Mouse (Mus musculus) stomach, embryonic 16.5 days (tissue): ENCODE results near the gene Tmem35b. TPM values are rescaled to one million over a fixed set of nuclear protein-coding genes. Genes with fewer than 3 reads are reported as not detected.
A peak's percentile ranks its signal among the peaks of the same experiment; 100 is the strongest.
"Not testable (repeated sequence)": the region's sequence is repeated elsewhere in the genome, so short reads cannot be mapped to it uniquely, and the experiment has no call there.

Source experiments
- ATAC-seq: fragments of 200-750 bp; cut with Nextera tagmentation; 2 replicates; pipeline ENCODE4 v1.8.0; 2017; ENCODE audit warnings: moderate number of reproducible peaks, moderate TSS enrichment; ENCODE audit not compliant: insufficient read depth, low FRiP score
- H3K27ac ChIP-seq: fragments of 300-500 bp; sonication (generic); 2 replicates; pipeline ENCODE4 v1.5.1; 2014; ENCODE audit warnings: low read length
- H3K27me3 ChIP-seq: fragments of 300-500 bp; sonication (generic); 2 replicates; pipeline ENCODE4 v1.6.1; 2014; ENCODE audit warnings: low read length, control low read depth, mixed read lengths; ENCODE audit not compliant: control insufficient read depth, insufficient read depth
- H3K36me3 ChIP-seq: fragments of 300-500 bp; sonication (generic); 2 replicates; pipeline ENCODE4 v1.6.1; 2014; ENCODE audit warnings: low read length; ENCODE audit not compliant: control insufficient read depth, insufficient read depth
- H3K4me1 ChIP-seq: fragments of 300-500 bp; sonication (generic); 2 replicates; pipeline ENCODE4 v1.6.1; 2014; ENCODE audit warnings: low read length, control low read depth, mixed read lengths; ENCODE audit not compliant: control insufficient read depth, insufficient read depth
- H3K4me2 ChIP-seq: fragments of 300-500 bp; sonication (generic); 2 replicates; pipeline ENCODE4 v1.6.1; 2014; ENCODE audit warnings: low read depth, low read length, mixed read lengths
- H3K4me3 ChIP-seq: fragments of 300-500 bp; sonication (generic); replicated peaks from 2 replicates; pipeline ENCODE4 v1.5.1; 2014; ENCODE audit warnings: mild to moderate bottlenecking, low read length
- H3K9ac ChIP-seq: fragments of 300-500 bp; sonication (generic); 2 replicates; pipeline ENCODE4 v1.6.1; 2014; ENCODE audit warnings: low read length
- H3K9me3 ChIP-seq: fragments of 300-500 bp; sonication (generic); replicated peaks from 2 replicates; pipeline ENCODE4 v1.6.1; 2016; ENCODE audit warnings: low read length, control low read depth; ENCODE audit not compliant: control insufficient read depth
- WGBS: fragments of 180-500 bp; shearing (Covaris S2); extraction: QIAGEN DNeasy Blood & Tissue Kit; methylation state at CpG from one replicate; pipeline ENCODE4 v1.1.7; 2014; 5-methylcytosine and 5-hydroxymethylcytosine counted together
- polyA plus RNA-seq: library from polyadenylated mRNA; unstranded; fragments of >200 nt; fragmentation: Nextera tagmentation; extraction: Ambion mirVana; gene quantifications from 2 replicates; pipeline ENCODE4 v1.2.1, GENCODE M21; 2015

Tmem35b gene
- polyA plus RNA-seq = 20.1 and 20.9 TPM in 2 replicates

GRCm38 (mm10) chr4:127123391-127123790 is at the start of gene Tmem35b:
Gene Tmem35b, plus strand, starts transcription at chr4:127123691.
- Histone ChIP-seq H3K27ac (no peak within 1 kb of the TSS), H3K27me3 (no peaks in the 10 kb centered on the region), H3K4me3 (no peak within 1 kb of the TSS), H3K4me1 (no peaks in the 10 kb centered on the region), H3K36me3 (no peaks in the 10 kb centered on the region), H3K9ac (no peak within 1 kb of the TSS), H3K4me2 (no peak within 1 kb of the TSS), H3K9me3 (no peaks in the 10 kb centered on the region)
- WGBS = 95% methylated on average over 5 of the region's 5 CpGs
- no peak for ATAC-seq

- Histone ChIP-seq H3K27me3 (no peaks in the 10 kb centered on the region), H3K4me1 (peaks cover 4% of the 10 kb centered on the region; the same call in 1 of the 2 replicates), H3K9ac (no peak overlapping the region), H3K27ac (no peak overlapping the region), H3K4me3 (no peak overlapping the region), H3K4me2 (no peak overlapping the region), H3K36me3 (no peaks in the 10 kb centered on the region), H3K9me3 (no peaks in the 10 kb centered on the region)
- no peak for ATAC-seq
- 63% methylated on average over 1 of the region's 1 CpGs for WGBS
Observed at GRCm38 (mm10) chr4:127074915-127075314, 48.6 kb upstream of the Tmem35b start.

GRCm38 (mm10) chr4:127076875-127077548 is 46.5 kb upstream of the Tmem35b start, which contains the start of gene Zmym6:
Gene Zmym6, plus strand, starts transcription at chr4:127077383.
- no peaks in the 10 kb centered on the region for H3K27me3 ChIP-seq
- peak within 1 kb of the TSS; percentile 90 for H3K27ac ChIP-seq
- H3K4me3 ChIP-seq = peak within 1 kb of the TSS; percentile 73
- peaks cover 4% of the 10 kb centered on the region; the same call in 1 of the 2 replicates for H3K4me1 ChIP-seq
- peak; percentile 97 for ATAC-seq
- H3K9me3 ChIP-seq = no peaks in the 10 kb centered on the region
- peak within 1 kb of the TSS; percentile 78 for H3K9ac ChIP-seq
- H3K4me2 ChIP-seq = peak within 1 kb of the TSS; percentile 72
- under 1% methylated on average over 46 of the region's 46 CpGs for WGBS
- no peaks in the 10 kb centered on the region for H3K36me3 ChIP-seq

- Histone ChIP-seq H3K27me3 (no peaks in the 10 kb centered on the region), H3K27ac (no peak overlapping the region), H3K9ac (no peak overlapping the region), H3K4me1 (peaks cover 4% of the 10 kb centered on the region; the same call in 1 of the 2 replicates), H3K4me2 (no peak overlapping the region), H3K4me3 (no peak overlapping the region), H3K9me3 (no peaks in the 10 kb centered on the region), H3K36me3 (no peaks in the 10 kb centered on the region)
- 52% methylated on average over 1 of the region's 1 CpGs for WGBS
- ATAC-seq = no peak
Observed at GRCm38 (mm10) chr4:127080806-127081205, 42.7 kb upstream of the Tmem35b start.

- Histone ChIP-seq H3K27me3 (no peaks in the 10 kb centered on the region), H3K27ac (no peak overlapping the region), H3K4me3 (no peak overlapping the region), H3K36me3 (no peaks in the 10 kb centered on the region), H3K9ac (no peak overlapping the region), H3K9me3 (no peaks in the 10 kb centered on the region), H3K4me1 (peaks cover under 1% of the 10 kb centered on the region; the same call in 1 of the 2 replicates), H3K4me2 (no peak overlapping the region)
- no peak for ATAC-seq
- WGBS = 79% methylated on average over 2 of the region's 2 CpGs
Observed at GRCm38 (mm10) chr4:127083131-127083530, 40.4 kb upstream of the Tmem35b start.

GRCm38 (mm10) chr4:127085761-127086160 is 37.7 kb upstream of the Tmem35b start:
- H3K4me2 ChIP-seq = no peak overlapping the region
- no peaks in the 10 kb centered on the region for H3K36me3 ChIP-seq
- no peaks in the 10 kb centered on the region for H3K4me1 ChIP-seq
- no peak for ATAC-seq
- H3K4me3 ChIP-seq = no peak overlapping the region
- no peak overlapping the region for H3K9ac ChIP-seq
- H3K27ac ChIP-seq = no peak overlapping the region
- H3K9me3 ChIP-seq = no peaks in the 10 kb centered on the region
- WGBS = 65% methylated on average over 1 of the region's 1 CpGs
- H3K27me3 ChIP-seq = no peaks in the 10 kb centered on the region

GRCm38 (mm10) chr4:127091188-127091587 is 32.3 kb upstream of the Tmem35b start:
- no peak overlapping the region for H3K9ac ChIP-seq
- no peaks in the 10 kb centered on the region for H3K36me3 ChIP-seq
- no peaks in the 10 kb centered on the region for H3K9me3 ChIP-seq
- WGBS = 92% methylated on average over 1 of the region's 1 CpGs
- no peaks in the 10 kb centered on the region for H3K4me1 ChIP-seq
- no peak overlapping the region for H3K4me2 ChIP-seq
- no peaks in the 10 kb centered on the region for H3K27me3 ChIP-seq
- no peak overlapping the region for H3K27ac ChIP-seq
- H3K4me3 ChIP-seq = no peak overlapping the region
- ATAC-seq = no peak

- Histone ChIP-seq H3K9me3 (no peaks in the 10 kb centered on the region), H3K4me2 (no peak overlapping the region), H3K4me3 (no peak overlapping the region), H3K36me3 (no peaks in the 10 kb centered on the region), H3K4me1 (no peaks in the 10 kb centered on the region), H3K27ac (no peak overlapping the region), H3K27me3 (no peaks in the 10 kb centered on the region), H3K9ac (no peak overlapping the region)
- WGBS = 84% methylated on average over 4 of the region's 4 CpGs
- ATAC-seq = no peak
Observed at GRCm38 (mm10) chr4:127095090-127095489, 28.4 kb upstream of the Tmem35b start.

- not testable (repeated sequence) for H3K27ac ChIP-seq, ATAC-seq, H3K4me1 ChIP-seq, H3K9ac ChIP-seq, H3K36me3 ChIP-seq, H3K4me3 ChIP-seq, H3K27me3 ChIP-seq, H3K9me3 ChIP-seq, H3K4me2 ChIP-seq
- WGBS = 98% methylated on average over 1 of the region's 2 CpGs
Observed at GRCm38 (mm10) chr4:127099552-127099951, 23.9 kb upstream of the Tmem35b start.
